Mouse (Mus musculus) small intestine, adult 2 months (tissue): ENCODE results near the gene Rbms3. TPM values are rescaled to one million over a fixed set of nuclear protein-coding genes. Genes with fewer than 3 reads are reported as not detected.

ENCODE experiments used
- H3K27ac ChIP-seq: fragments of 200-500 bp; 2 replicates; pipeline ENCODE4 v1.5.1; 2012; ENCODE audit warnings: low read depth, low read length, control low read depth, inconsistent platforms; ENCODE audit not compliant: insufficient read depth
- H3K27me3 ChIP-seq: fragments of 200-500 bp; 2 replicates; pipeline ENCODE4 v1.6.1; 2012; ENCODE audit warnings: mild to moderate bottlenecking, moderate library complexity, low read length, inconsistent platforms; ENCODE audit not compliant: control insufficient read depth, insufficient read depth
- H3K36me3 ChIP-seq: fragments of 200-500 bp; 2 replicates; pipeline ENCODE4 v1.6.1; 2012; ENCODE audit warnings: mild to moderate bottlenecking, low read length, control low read depth, inconsistent platforms; ENCODE audit not compliant: control insufficient read depth, insufficient read depth
- H3K4me1 ChIP-seq: fragments of 200-500 bp; 2 replicates; pipeline ENCODE4 v1.6.1; 2012; ENCODE audit warnings: low read length, inconsistent platforms, mixed read lengths; ENCODE audit not compliant: control insufficient read depth, insufficient read depth, insufficient read length
- H3K4me3 ChIP-seq: fragments of 200-500 bp; 2 replicates; pipeline ENCODE4 v1.5.1; 2012; ENCODE audit warnings: low read depth, mild to moderate bottlenecking, control low read depth, inconsistent platforms, low read length, moderate library complexity
- CTCF ChIP-seq: fragments of 200-500 bp; IDR thresholded peaks from 2 replicates; pipeline ENCODE4 v1.5.1; 2012; ENCODE audit warnings: low read depth, mild to moderate bottlenecking, control low read depth, inconsistent platforms, low read length, moderate library complexity, mixed read lengths; ENCODE audit not compliant: insufficient replicate concordance, insufficient read length; ENCODE audit errors: extremely low read depth
- POLR2A ChIP-seq: fragments of 200-500 bp; IDR thresholded peaks from 2 replicates; pipeline ENCODE4 v1.6.1; 2012; ENCODE audit warnings: low read depth, mild to moderate bottlenecking, control low read depth, inconsistent platforms, low read length, moderate library complexity
- WGBS: fragments of 180-500 bp; shearing (Covaris S2); methylation state at CpG from one replicate; pipeline ENCODE4 v1.1.7; 2018; 5-methylcytosine and 5-hydroxymethylcytosine counted together
- polyA plus RNA-seq: library from polyadenylated mRNA; depleted of rRNA; stranded (reverse); fragments of >200 nt; gene quantifications from 2 replicates; pipeline ENCODE4 v1.2.3, GENCODE M21; 2012

Gene Rbms3
- polyA plus RNA-seq, 1 experiment = 3.3 TPM

GRCm38 (mm10) chr9:117010801-117011200, 618.9 kb downstream of the Rbms3 start:
- Histone ChIP-seq H3K27me3 (no peaks in the 10 kb centered on the region), H3K4me1 (peaks cover 4% of the 10 kb centered on the region; the same call in 1 of the 2 replicates), H3K4me3 (no peak overlapping the region), H3K27ac (no peak overlapping the region), H3K36me3 (no peaks in the 10 kb centered on the region)
- WGBS = 88% methylated on average over 3 of the region's 3 CpGs
- TF ChIP-seq CTCF (no peak), POLR2A (no peak)

- TF ChIP-seq CTCF (no peak), POLR2A (no peak)
These were observed 621.5 kb downstream of the Rbms3 start for GRCm38 (mm10) chr9:117008194-117008593.

GRCm38 (mm10) chr9:117002083-117002482, 627.6 kb downstream of the Rbms3 start:
- WGBS = 77% methylated on average over 2 of the region's 2 CpGs
- Histone ChIP-seq H3K27ac (no peak overlapping the region), H3K4me1 (no peaks in the 10 kb centered on the region), H3K27me3 (no peaks in the 10 kb centered on the region), H3K36me3 (no peaks in the 10 kb centered on the region), H3K4me3 (no peak overlapping the region)
- TF ChIP-seq POLR2A = no peak

More at GRCm38 (mm10) chr9:117008194-117008593, 621.5 kb downstream of the Rbms3 start:
- Histone ChIP-seq H3K36me3 (no peaks in the 10 kb centered on the region), H3K27me3 (no peaks in the 10 kb centered on the region), H3K4me1 (peaks cover 4% of the 10 kb centered on the region; the same call in 1 of the 2 replicates), H3K4me3 (no peak overlapping the region), H3K27ac (no peak overlapping the region)
- 33% methylated on average over 1 of the region's 1 CpGs for WGBS

GRCm38 (mm10) chr9:116999186-116999585, 630.5 kb downstream of the Rbms3 start:
- no peaks in the 10 kb centered on the region for H3K4me1 ChIP-seq
- 77% methylated on average over 6 of the region's 6 CpGs for WGBS
- no peak for TF ChIP-seq CTCF
- no peak for TF ChIP-seq POLR2A

GRCm38 (mm10) chr9:116990321-116990720, 639.4 kb downstream of the Rbms3 start:
- Histone ChIP-seq H3K27ac (no peak overlapping the region), H3K36me3 (no peaks in the 10 kb centered on the region), H3K4me3 (no peak overlapping the region), H3K27me3 (no peaks in the 10 kb centered on the region; the same call in 1 of the 2 replicates), H3K4me1 (no peaks in the 10 kb centered on the region)
- TF ChIP-seq POLR2A (no peak), CTCF (no peak)
- 73% methylated on average over 6 of the region's 6 CpGs for WGBS

More at GRCm38 (mm10) chr9:116999186-116999585, 630.5 kb downstream of the Rbms3 start:
- no peak overlapping the region for H3K4me3 ChIP-seq
- H3K27me3 ChIP-seq = no peaks in the 10 kb centered on the region
- no peak overlapping the region for H3K27ac ChIP-seq
- no peaks in the 10 kb centered on the region for H3K36me3 ChIP-seq

GRCm38 (mm10) chr9:116980801-116981200, 648.9 kb downstream of the Rbms3 start:
- H3K4me1 ChIP-seq = no peaks in the 10 kb centered on the region
- H3K27ac ChIP-seq = no peak overlapping the region
- no peak overlapping the region for H3K4me3 ChIP-seq
- H3K27me3 ChIP-seq = no peaks in the 10 kb centered on the region
- H3K36me3 ChIP-seq = no peaks in the 10 kb centered on the region
- TF ChIP-seq POLR2A = no peak
- TF ChIP-seq CTCF = no peak
- WGBS = 77% methylated on average over 5 of the region's 5 CpGs

GRCm38 (mm10) chr9:116977428-116977827, 652.3 kb downstream of the Rbms3 start:
- Histone ChIP-seq H3K4me3 (no peak overlapping the region), H3K27ac (no peak overlapping the region), H3K4me1 (no peaks in the 10 kb centered on the region), H3K27me3 (no peaks in the 10 kb centered on the region), H3K36me3 (no peaks in the 10 kb centered on the region)
- 86% methylated on average over 6 of the region's 6 CpGs for WGBS
- TF ChIP-seq POLR2A = no peak
- peak; percentile 36; the same call in 1 of the 2 replicates for TF ChIP-seq CTCF
